Mouse (Mus musculus): ENCODE measurements at regions not wholly inside any gene's neighbourhood (a gene's known extent, or its start where the extent isn't known, plus 50 kb on each side); places are given as distances from the start of the nearest gene placed in this dataset.
A peak's percentile ranks its signal among the peaks of the same experiment; 100 is the strongest.
"Not testable (repeated sequence)": the region's sequence is repeated elsewhere in the genome, so short reads cannot be mapped to it uniquely, and the experiment has no call there.

DNA sequence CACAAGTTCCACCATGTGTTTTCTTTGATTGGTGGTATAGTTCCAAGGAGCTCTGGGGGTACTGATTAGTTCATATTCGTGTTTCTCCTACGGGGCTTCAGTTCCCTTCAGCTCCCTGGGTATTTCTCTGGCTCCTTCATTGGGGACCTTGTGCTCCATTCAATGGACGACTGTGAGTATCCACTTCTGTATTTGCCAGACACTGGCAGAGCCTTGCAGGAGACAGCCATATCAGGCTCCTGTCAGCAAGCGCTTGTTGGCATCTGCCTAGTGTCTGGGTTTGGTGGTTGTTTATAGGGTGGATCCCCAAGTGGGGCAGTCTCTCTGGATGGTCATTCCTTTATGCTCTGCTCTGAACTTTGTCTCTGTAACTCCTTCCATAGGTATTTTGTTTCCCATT, 1905.5 kb upstream of the Sel1l start:
- DNase-seq, result not testable (repeated sequence)

DNA sequence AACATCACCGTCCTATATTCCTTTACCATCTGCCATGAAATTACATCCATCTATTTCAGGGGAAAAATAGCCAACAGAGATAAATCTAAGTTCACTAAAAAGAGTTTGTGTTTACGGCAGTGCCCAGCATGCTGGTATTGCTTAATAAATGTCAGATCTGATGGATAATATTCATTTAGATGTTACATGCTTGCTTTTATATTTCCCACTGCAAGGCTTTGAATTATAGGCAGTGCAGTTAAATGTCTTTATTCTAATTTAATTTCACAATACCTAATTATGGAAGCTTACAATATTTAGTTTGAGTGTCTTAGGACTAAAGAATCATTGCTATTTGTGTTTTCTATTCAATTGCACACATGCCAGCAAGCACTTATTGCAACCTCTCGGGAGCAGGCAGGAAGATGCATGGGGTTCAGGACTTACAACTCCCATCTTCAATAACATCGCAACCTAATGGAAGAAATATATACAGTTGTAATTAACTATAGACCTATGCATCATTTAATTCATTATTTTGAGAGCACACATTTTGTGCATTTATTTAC, 1899.4 kb upstream of the Sel1l start:
- no peak for DNase-seq

- DNase-seq, result no peak
Measured at GRCm38 (mm10) chr12:93718704-93719497, 1869.9 kb upstream of the Sel1l start.

GRCm38 (mm10) chr12:93705956-93706355, 1857.0 kb upstream of the Sel1l start:
- DNase-seq, result peak; percentile 6 to 12

GRCm38 (mm10) chr12:93687196-93687595, 1838.2 kb upstream of the Sel1l start:
- no peak for DNase-seq

DNA sequence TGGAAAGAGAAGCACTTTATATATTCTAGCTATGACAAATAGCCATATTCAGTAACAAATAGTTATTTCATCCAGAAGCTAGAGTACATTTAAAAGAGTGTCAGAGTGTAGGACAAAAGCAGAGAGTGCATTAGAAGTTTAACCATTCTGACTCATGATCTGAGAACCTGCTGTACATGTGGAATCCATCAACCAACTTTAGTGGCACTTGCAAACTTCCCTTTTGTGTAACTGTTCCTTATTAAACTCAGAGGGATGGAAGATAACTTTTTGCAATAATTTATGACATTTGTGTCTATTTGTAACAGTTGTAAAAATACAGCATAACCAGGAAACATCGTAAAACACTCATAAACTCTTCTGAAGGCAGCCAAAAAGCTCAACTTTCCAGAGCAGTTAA, 1835.4 kb upstream of the Sel1l start:
- DNase-seq, result no peak

DNA sequence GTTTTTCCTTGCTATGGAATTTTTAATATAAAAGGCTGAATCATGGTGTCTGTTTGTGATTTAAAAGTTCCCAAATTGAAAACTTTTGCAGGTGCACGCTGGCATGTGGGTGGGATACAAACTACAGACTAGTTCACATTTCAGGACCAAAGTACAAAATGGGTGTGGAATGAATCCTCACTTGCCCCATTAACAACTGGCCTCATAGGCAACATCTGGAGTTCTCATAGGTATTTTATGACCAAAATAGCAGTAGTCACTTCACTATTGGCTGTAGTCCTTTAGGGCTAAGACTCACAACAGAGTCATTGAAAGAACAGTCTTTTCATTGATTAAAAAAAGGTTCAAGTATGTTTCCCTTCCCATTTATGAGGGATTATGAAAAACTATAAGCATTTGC, 1828.5 kb upstream of the Sel1l start:
- no peak for DNase-seq

DNA sequence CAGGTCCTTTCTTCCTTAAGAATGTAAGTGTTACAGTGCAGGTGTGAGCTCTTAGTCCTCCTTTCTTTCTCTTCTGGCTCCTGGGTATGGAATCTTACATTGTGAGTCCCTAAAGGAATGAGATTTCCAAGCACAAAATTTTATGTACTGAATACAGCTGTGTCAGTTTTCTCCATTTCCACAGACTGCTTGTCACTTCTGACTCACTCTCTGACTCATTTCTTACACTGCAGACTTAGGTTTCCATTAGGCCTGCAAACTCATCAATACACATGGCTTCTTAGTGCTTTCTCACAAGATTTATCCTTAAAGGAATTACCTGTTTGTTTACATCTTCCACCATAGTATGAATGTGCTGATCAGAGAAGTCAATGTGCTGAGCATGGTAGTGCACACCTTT, 1826.1 kb upstream of the Sel1l start:
- no peak for DNase-seq

- DNase-seq, result no peak
Measured at GRCm38 (mm10) chr12:93669211-93669610, 1820.3 kb upstream of the Sel1l start.

- DNase-seq, result no peak
Measured at GRCm38 (mm10) chr12:93666799-93667198, 1817.8 kb upstream of the Sel1l start.

Measured in cerebellum, adult 18-20 months (tissue).